Comparison of ENCODE assay signal across 10 mouse cellular contexts in genomic region chr2:167475596-167475995, GRCm38 (mm10). TPM values are rescaled to one million over a fixed set of nuclear protein-coding genes. Genes with fewer than 3 reads are reported as not detected.
A peak's percentile ranks its signal among the peaks of the same experiment; 100 is the strongest.
DNase-seq lines count a peak whose midpoint lies in the region; ATAC-seq and TF ChIP-seq lines count a peak whose summit lies in the region.
"Had no signal": no experiment of that assay in that cellular context is flagged by ENCODE, and none has a peak within 500 bp of the region (broad histone marks: within the 10 kb centered on the region; RNA-seq: fewer than 3 reads in every experiment).

No protein-coding gene starts in this region.

- H3K36me3 ChIP-seq in heart, embryonic 14.5 days (ENCODE audit: control insufficient read depth, insufficient read depth, low read length), result peaks cover 49% of the 10 kb centered on the region
- H3K36me3 ChIP-seq in lung, embryonic 14.5 days (ENCODE audit: insufficient read depth), result peaks cover 50% of the 10 kb centered on the region
- peaks cover 28% of the 10 kb centered on the region for H3K36me3 ChIP-seq in hindbrain, embryonic 15.5 days
- H3K36me3 ChIP-seq in neural tube, embryonic 15.5 days, result peaks cover 41% of the 10 kb centered on the region

- H3K9ac ChIP-seq in heart, embryonic 14.5 days (ENCODE audit: low read length), result no peak overlapping the region
- no peak overlapping the region for H3K9ac ChIP-seq in lung, embryonic 14.5 days
- no peak overlapping the region for H3K9ac ChIP-seq in hindbrain, embryonic 15.5 days
- H3K9ac ChIP-seq in neural tube, embryonic 15.5 days (replicated peaks), result no peak overlapping the region

- peaks cover 16 to 19% of the 10 kb centered on the region in 2 experiments for H3K4me1 ChIP-seq in heart, embryonic 14.5 days (ENCODE audit: control insufficient read depth in 2 of 2, insufficient read depth in 2 of 2, low read length in 2 of 2)
- peaks cover 4% of the 10 kb centered on the region; the same call in 1 of the 2 replicates for H3K4me1 ChIP-seq in lung, embryonic 14.5 days (ENCODE audit: insufficient read depth)
- peaks cover 25% of the 10 kb centered on the region for H3K4me1 ChIP-seq in hindbrain, embryonic 15.5 days (replicated peaks)
- peaks cover 21% of the 10 kb centered on the region for H3K4me1 ChIP-seq in neural tube, embryonic 15.5 days

- intact Hi-C loops in heart, postnatal 25 days (cut with DNase I), result no loop called here

- H3K27me3 ChIP-seq in heart, embryonic 14.5 days (ENCODE audit: control insufficient read depth, insufficient read depth, low read length), result no peaks in the 10 kb centered on the region
- H3K27me3 ChIP-seq in lung, embryonic 14.5 days (ENCODE audit: insufficient read depth, low read length), result no peaks in the 10 kb centered on the region
- H3K27me3 ChIP-seq in hindbrain, embryonic 15.5 days, result no peaks in the 10 kb centered on the region
- H3K27me3 ChIP-seq in neural tube, embryonic 15.5 days (replicated peaks), result no peaks in the 10 kb centered on the region

- H3K9me3 ChIP-seq in heart, embryonic 14.5 days (ENCODE audit: control insufficient read depth, low read length), result no peaks in the 10 kb centered on the region
- H3K9me3 ChIP-seq in lung, embryonic 14.5 days (ENCODE audit: low read depth, low read length), result no peaks in the 10 kb centered on the region
- H3K9me3 ChIP-seq in hindbrain, embryonic 15.5 days, result no peaks in the 10 kb centered on the region
- no peaks in the 10 kb centered on the region for H3K9me3 ChIP-seq in neural tube, embryonic 15.5 days (replicated peaks)

- H3K4me3 ChIP-seq in heart, embryonic 14.5 days (ENCODE audit: control insufficient read depth in 1 of 2, insufficient read depth in 1 of 2, low read depth in 1 of 2, low read length in 2 of 2), result no peak overlapping the region
- H3K4me3 ChIP-seq in lung, embryonic 14.5 days (ENCODE audit: low read depth, low read length), result no peak overlapping the region
- H3K4me3 ChIP-seq in hindbrain, embryonic 15.5 days, result no peak overlapping the region
- no peak overlapping the region for H3K4me3 ChIP-seq in neural tube, embryonic 15.5 days (replicated peaks)

- no peak for TF ChIP-seq CTCF in lung, embryonic 14.5 days (IDR thresholded peaks at IDR 0.05; ENCODE audit: low read depth)

- no peak for DNase-seq in heart, postnatal 25 days (ENCODE audit: low spot score)
- DNase-seq in lung, embryonic 14.5 days, result no peak
- DNase-seq in lung, postnatal 4 days, result no peak
- no peak for DNase-seq in adrenal gland, postnatal 10 days
- no peak for DNase-seq in adrenal gland, postnatal 25 days
- DNase-seq: kidney, adult 11 months had no signal

- no peak for ATAC-seq in heart, embryonic 14.5 days (ENCODE audit: insufficient number of reproducible peaks, insufficient read depth, low FRiP score, low read depth)
- no peak for ATAC-seq in lung, embryonic 14.5 days (ENCODE audit: insufficient read depth)
- ATAC-seq in hindbrain, embryonic 15.5 days (ENCODE audit: low FRiP score, low read depth), result no peak
- no peak for ATAC-seq in neural tube, embryonic 15.5 days (ENCODE audit: low FRiP score)
- ATAC-seq: activated CD4-positive, CD25-positive, alpha-beta regulatory T cell, adult 4 months had no signal

- WGBS in heart, embryonic 14.5 days, result 76% methylated on average over 5 of the region's 5 CpGs
- WGBS in lung, embryonic 14.5 days, result 72% methylated on average over 5 of the region's 5 CpGs
- WGBS in hindbrain, embryonic 15.5 days, result 76% methylated on average over 5 of the region's 5 CpGs
- 78% methylated on average over 5 of the region's 5 CpGs for WGBS in neural tube, embryonic 15.5 days

- peak overlapping the region; percentile 43 to 63 for H3K27ac ChIP-seq in heart, embryonic 14.5 days (replicated peaks in 1 of 2; ENCODE audit: control insufficient read depth in 1 of 2, insufficient read depth in 1 of 2, low read depth in 2 of 2, low read length in 2 of 2)
- H3K27ac ChIP-seq in lung, embryonic 14.5 days (ENCODE audit: low read depth), result peak overlapping the region; percentile 69; the same call in 1 of the 2 replicates
- peak overlapping the region; percentile 81 for H3K27ac ChIP-seq in hindbrain, embryonic 15.5 days (replicated peaks)
- peak overlapping the region; percentile 81 for H3K27ac ChIP-seq in neural tube, embryonic 15.5 days (replicated peaks)

- no peak overlapping the region for H3K4me2 ChIP-seq in heart, embryonic 14.5 days (ENCODE audit: low read length)
- H3K4me2 ChIP-seq in lung, embryonic 14.5 days, result no peak overlapping the region
- no peak overlapping the region for H3K4me2 ChIP-seq in hindbrain, embryonic 15.5 days
- no peak overlapping the region for H3K4me2 ChIP-seq in neural tube, embryonic 15.5 days

RNA-seq across cellular contexts. Expression of gene Rnf114, which starts 16.8 kb away (rescaled TPM):
- 67.1 and 68.5 TPM in 2 replicates for polyA plus RNA-seq in heart, embryonic 14.5 days (2014; fragmentation: Nextera tagmentation; extraction: Ambion mirVana)
- total RNA-seq in heart, postnatal 25 days (2021), result 10 to 100 TPM; 57.2 to 61.3 TPM
- polyA plus RNA-seq in lung, embryonic 14.5 days (2014; fragmentation: Nextera tagmentation; extraction: Ambion mirVana), result 94.7 and 98.7 TPM in 2 replicates
- polyA plus RNA-seq in hindbrain, embryonic 15.5 days (2015; fragmentation: Nextera tagmentation; extraction: Ambion mirVana), result 112 and 115 TPM in 2 replicates
- 98.4 and 106 TPM in 2 replicates for polyA plus RNA-seq in neural tube, embryonic 15.5 days (2015; fragmentation: Nextera tagmentation; extraction: Ambion mirVana)
- total RNA-seq in adrenal gland, postnatal 10 days (2021), result 10 to 100 TPM; 51.0 to 55.9 TPM
- total RNA-seq in adrenal gland, postnatal 25 days (2021), result 68.4 and 71.6 TPM in 2 replicates

RNA-seq across cellular contexts. Expression of gene Spata2, which starts 17.1 kb away (rescaled TPM):
- 11.7 and 11.9 TPM in 2 replicates for polyA plus RNA-seq in heart, embryonic 14.5 days (2014; fragmentation: Nextera tagmentation; extraction: Ambion mirVana)
- total RNA-seq in heart, postnatal 25 days (2021), result 10 to 100 TPM; 15.1 to 17.8 TPM
- polyA plus RNA-seq in lung, embryonic 14.5 days (2014; fragmentation: Nextera tagmentation; extraction: Ambion mirVana), result 15.6 and 16.4 TPM in 2 replicates
- 30.7 and 33.4 TPM in 2 replicates for polyA plus RNA-seq in hindbrain, embryonic 15.5 days (2015; fragmentation: Nextera tagmentation; extraction: Ambion mirVana)
- 27.0 and 28.6 TPM in 2 replicates for polyA plus RNA-seq in neural tube, embryonic 15.5 days (2015; fragmentation: Nextera tagmentation; extraction: Ambion mirVana)
- 10 to 100 TPM; 26.5 to 28.9 TPM for total RNA-seq in adrenal gland, postnatal 10 days (2021)
- 35.1 and 36.5 TPM in 2 replicates for total RNA-seq in adrenal gland, postnatal 25 days (2021)

RNA-seq across cellular contexts. Expression of gene Slc9a8, which starts 54.1 kb away (rescaled TPM):
- polyA plus RNA-seq in heart, embryonic 14.5 days (2014; fragmentation: Nextera tagmentation; extraction: Ambion mirVana), result 19.3 and 21.1 TPM in 2 replicates
- 10 to 100 TPM; 21.8 to 23.9 TPM for total RNA-seq in heart, postnatal 25 days (2021)
- polyA plus RNA-seq in lung, embryonic 14.5 days (2014; fragmentation: Nextera tagmentation; extraction: Ambion mirVana), result 22.5 and 23.6 TPM in 2 replicates
- 20.9 TPM in 2 replicates for polyA plus RNA-seq in hindbrain, embryonic 15.5 days (2015; fragmentation: Nextera tagmentation; extraction: Ambion mirVana)
- polyA plus RNA-seq in neural tube, embryonic 15.5 days (2015; fragmentation: Nextera tagmentation; extraction: Ambion mirVana), result 21.2 and 22.1 TPM in 2 replicates
- total RNA-seq in adrenal gland, postnatal 10 days (2021), result 10 to 100 TPM; 28.8 to 37.0 TPM
- 42.1 and 51.9 TPM in 2 replicates for total RNA-seq in adrenal gland, postnatal 25 days (2021)
